ENCODE assay signal across 7 mouse cellular contexts in the genomic region with DNA sequence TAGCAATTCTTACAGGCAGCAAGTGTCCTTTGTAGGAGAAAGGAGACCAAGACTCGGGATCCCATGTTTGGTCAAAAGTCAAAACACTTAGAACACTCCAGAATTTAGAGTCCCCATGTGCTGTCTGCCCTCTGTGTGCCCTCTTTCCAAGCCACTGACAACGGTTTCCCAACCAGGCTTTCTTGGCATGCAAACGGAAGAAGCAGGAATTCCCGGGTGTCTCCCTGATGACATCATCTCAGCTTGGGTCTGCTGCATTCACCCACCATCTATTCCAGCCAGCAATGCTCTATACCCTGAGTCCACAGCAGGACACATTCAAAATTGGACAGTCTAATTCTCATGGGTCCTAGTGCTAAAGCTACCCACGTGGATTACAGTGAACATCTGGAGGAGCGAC. TPM values are rescaled to one million over a fixed set of nuclear protein-coding genes. Genes with fewer than 3 reads are reported as not detected.
DNase-seq lines count a peak whose midpoint lies in the region; ATAC-seq and TF ChIP-seq lines count a peak whose summit lies in the region.

No protein-coding gene starts in this region.

- peak; percentile 31 for DNase-seq in kidney, adult 2 months
- no peak for DNase-seq in kidney, adult 11 months
- DNase-seq in NIH3T3 (ENCODE audit: low read depth), result peak; percentile 62
- DNase-seq in embryonic facial prominence, embryonic 10.5 days (ENCODE audit: low spot score), result no peak
- DNase-seq in limb, embryonic 10.5 days (ENCODE audit: low spot score), result no peak
- DNase-seq in cerebellum, adult 18-20 months, result no peak

- no peaks in the 10 kb centered on the region for H3K9me3 ChIP-seq in embryonic facial prominence, embryonic 10.5 days
- no peaks in the 10 kb centered on the region for H3K9me3 ChIP-seq in limb, embryonic 10.5 days (replicated peaks)

- H3K36me3 ChIP-seq in kidney, adult 2 months (ENCODE audit: control insufficient read depth, insufficient read depth, low read length), result no peaks in the 10 kb centered on the region
- peaks cover 4% of the 10 kb centered on the region; the same call in 1 of the 2 replicates for H3K36me3 ChIP-seq in embryonic facial prominence, embryonic 10.5 days (replicated peaks)
- H3K36me3 ChIP-seq in limb, embryonic 10.5 days, result peaks cover 32% of the 10 kb centered on the region

- H3K4me3 ChIP-seq in kidney, adult 2 months (ENCODE audit: insufficient read depth, low read depth, low read length), result no peak overlapping the region
- no peak overlapping the region for H3K4me3 ChIP-seq in embryonic facial prominence, embryonic 10.5 days
- H3K4me3 ChIP-seq in limb, embryonic 10.5 days, result no peak overlapping the region

- 0 out of 2 replicates have a peak overlapping the region, but pooled peaks have one; percentile 4 for H3K27ac ChIP-seq in kidney, adult 2 months (ENCODE audit: insufficient read depth, low read depth, low read length)
- peak overlapping the region; percentile 92 for H3K27ac ChIP-seq in embryonic facial prominence, embryonic 10.5 days (replicated peaks)
- peak overlapping the region; percentile 93 for H3K27ac ChIP-seq in limb, embryonic 10.5 days

- WGBS in kidney, adult 2 months, result 30% methylated on average over 6 of the region's 6 CpGs
- 66% methylated on average over 6 of the region's 6 CpGs for WGBS in embryonic facial prominence, embryonic 10.5 days
- 62% methylated on average over 6 of the region's 6 CpGs for WGBS in limb, embryonic 10.5 days

- no peak for TF ChIP-seq POLR2A in kidney, adult 2 months (IDR thresholded peaks at IDR 0.05; ENCODE audit: low read depth, low read length)

- no peak for ATAC-seq in erythroblast, adult 5-6 weeks (replicated peaks; ENCODE audit: low FRiP score, poor library complexity, severe bottlenecking)

- no peaks in the 10 kb centered on the region for H3K27me3 ChIP-seq in kidney, adult 2 months (replicated peaks; ENCODE audit: control insufficient read depth, insufficient read depth, low read length)
- H3K27me3 ChIP-seq in embryonic facial prominence, embryonic 10.5 days (replicated peaks; ENCODE audit: low read depth, poor library complexity, severe bottlenecking), result no peaks in the 10 kb centered on the region
- H3K27me3 ChIP-seq in limb, embryonic 10.5 days (ENCODE audit: low read depth, poor library complexity, severe bottlenecking), result no peaks in the 10 kb centered on the region

- H3K4me1 ChIP-seq in kidney, adult 2 months (ENCODE audit: control insufficient read depth, insufficient read depth, low read length), result peaks cover 33% of the 10 kb centered on the region
- peaks cover 55% of the 10 kb centered on the region for H3K4me1 ChIP-seq in embryonic facial prominence, embryonic 10.5 days
- peaks cover 51% of the 10 kb centered on the region for H3K4me1 ChIP-seq in limb, embryonic 10.5 days

- no peak for TF ChIP-seq CTCF in kidney, adult 2 months (conservative IDR thresholded peaks at IDR 0.05; ENCODE audit: insufficient read depth, insufficient read length, low read depth, low read length)

RNA-seq across cellular contexts. Expression of a gene that starts 11.4 kb away (rescaled TPM):
- 76.5 and 87.9 TPM in 2 replicates for polyA plus RNA-seq in kidney, adult 2 months (2012; rRNA removed)
- 56.5 and 66.7 TPM in 2 replicates for polyA plus RNA-seq in embryonic facial prominence, embryonic 10.5 days (2016; fragmentation: Nextera tagmentation; extraction: Ambion mirVana)
- polyA plus RNA-seq in limb, embryonic 10.5 days (2016; fragmentation: Nextera tagmentation; extraction: Ambion mirVana), result 53.5 and 69.1 TPM in 2 replicates
- total RNA-seq in erythroblast, adult 5-6 weeks (2015; ENCODE audit: low replicate concordance), result 9.2 and 10.4 TPM in 2 replicates
- 12.7 and 14.0 TPM in 2 replicates for total RNA-seq in erythroblast, adult 5-6 weeks (2017; ENCODE audit: low replicate concordance)

RNA-seq across cellular contexts. Expression of a gene that starts 56.1 kb away (rescaled TPM):
- 1.6 and 2.0 TPM in 2 replicates for polyA plus RNA-seq in kidney, adult 2 months (2012; rRNA removed)
- 0.47 and 0.49 TPM in 2 replicates for polyA plus RNA-seq in embryonic facial prominence, embryonic 10.5 days (2016; fragmentation: Nextera tagmentation; extraction: Ambion mirVana)
- 0.61 and 0.85 TPM in 2 replicates for polyA plus RNA-seq in limb, embryonic 10.5 days (2016; fragmentation: Nextera tagmentation; extraction: Ambion mirVana)
- total RNA-seq in erythroblast, adult 5-6 weeks (2015; ENCODE audit: low replicate concordance), result 3.1 and 6.7 TPM in 2 replicates
- total RNA-seq in erythroblast, adult 5-6 weeks (2017; ENCODE audit: low replicate concordance), result 6.0 and 6.6 TPM in 2 replicates

RNA-seq across cellular contexts. Expression of a gene that starts 59.1 kb away (rescaled TPM):
- 19.1 and 20.6 TPM in 2 replicates for polyA plus RNA-seq in kidney, adult 2 months (2012; rRNA removed)
- polyA plus RNA-seq in embryonic facial prominence, embryonic 10.5 days (2016; fragmentation: Nextera tagmentation; extraction: Ambion mirVana), result 11.7 and 11.9 TPM in 2 replicates
- 10.0 and 14.0 TPM in 2 replicates for polyA plus RNA-seq in limb, embryonic 10.5 days (2016; fragmentation: Nextera tagmentation; extraction: Ambion mirVana)
- total RNA-seq in erythroblast, adult 5-6 weeks (2015; ENCODE audit: low replicate concordance), result 13.6 and 13.8 TPM in 2 replicates
- total RNA-seq in erythroblast, adult 5-6 weeks (2017; ENCODE audit: low replicate concordance), result 20.5 and 25.6 TPM in 2 replicates

Comparison
In these comparisons a context has a peak if more than half of its experiments do, and no peak if none do; other contexts are left out.
1. DNase-seq: peak in kidney, adult 2 months (single experiment) and NIH3T3 (single experiment); none in kidney, adult 11 months (single experiment), embryonic facial prominence, embryonic 10.5 days (single experiment), limb, embryonic 10.5 days (single experiment) and cerebellum, adult 18-20 months (0 of 2).
2. H3K27ac ChIP-seq: peak in every context shown above with its lines; median percentile 93 in limb, embryonic 10.5 days; 92 in embryonic facial prominence, embryonic 10.5 days; 4 in kidney, adult 2 months.